Mouse (Mus musculus) liver, embryonic 12.5 days (tissue): ENCODE results near the gene Lin37. TPM values are rescaled to one million over a fixed set of nuclear protein-coding genes. Genes with fewer than 3 reads are reported as not detected.

Source experiments
- ATAC-seq: fragments of 200-750 bp; cut with Nextera tagmentation; 2 replicates; pipeline ENCODE4 v1.8.0; 2017; ENCODE audit warnings: moderate number of reproducible peaks, mild to moderate bottlenecking, moderate library complexity
- H3K27ac ChIP-seq: fragments of 300-500 bp; sonication (generic); 2 replicates; pipeline ENCODE4 v1.5.1; 2016; ENCODE audit warnings: mild to moderate bottlenecking
- H3K27me3 ChIP-seq: fragments of 300-500 bp; sonication (generic); replicated peaks from 2 replicates; pipeline ENCODE4 v1.6.1; 2016; ENCODE audit warnings: mild to moderate bottlenecking, moderate library complexity
- H3K36me3 ChIP-seq: fragments of 300-500 bp; sonication (generic); 2 replicates; pipeline ENCODE4 v1.6.1; 2016; ENCODE audit warnings: mild to moderate bottlenecking, moderate library complexity
- H3K4me1 ChIP-seq: fragments of 300-500 bp; sonication (generic); 2 replicates; pipeline ENCODE4 v1.6.1; 2016
- H3K4me2 ChIP-seq: fragments of 300-500 bp; sonication (generic); 2 replicates; pipeline ENCODE4 v1.6.1; 2016; ENCODE audit warnings: mild to moderate bottlenecking, moderate library complexity
- H3K4me3 ChIP-seq: fragments of 300-500 bp; sonication (generic); 2 replicates; pipeline ENCODE4 v1.5.1; 2016; ENCODE audit warnings: mild to moderate bottlenecking, moderate library complexity
- H3K9ac ChIP-seq: fragments of 300-500 bp; sonication (generic); 2 replicates; pipeline ENCODE4 v1.6.1; 2016; ENCODE audit warnings: mild to moderate bottlenecking, moderate library complexity
- H3K9me3 ChIP-seq: fragments of 300-500 bp; sonication (generic); replicated peaks from 2 replicates; pipeline ENCODE4 v1.6.1; 2016; ENCODE audit warnings: mild to moderate bottlenecking, moderate library complexity
- WGBS: fragments of 180-500 bp; shearing (Covaris S2); methylation state at CpG from one replicate; pipeline ENCODE4 v1.1.7; 2016; ENCODE audit not compliant: insufficient replicate concordance; 5-methylcytosine and 5-hydroxymethylcytosine counted together
- polyA plus RNA-seq: library from polyadenylated mRNA; unstranded; fragments of >200 nt; fragmentation: Nextera tagmentation; extraction: Ambion mirVana; gene quantifications from 2 replicates; pipeline ENCODE4 v1.2.1, GENCODE M21; 2016

Lin37 gene
- polyA plus RNA-seq, 1 experiment from 2014 or later, result 30.3 TPM

DNA sequence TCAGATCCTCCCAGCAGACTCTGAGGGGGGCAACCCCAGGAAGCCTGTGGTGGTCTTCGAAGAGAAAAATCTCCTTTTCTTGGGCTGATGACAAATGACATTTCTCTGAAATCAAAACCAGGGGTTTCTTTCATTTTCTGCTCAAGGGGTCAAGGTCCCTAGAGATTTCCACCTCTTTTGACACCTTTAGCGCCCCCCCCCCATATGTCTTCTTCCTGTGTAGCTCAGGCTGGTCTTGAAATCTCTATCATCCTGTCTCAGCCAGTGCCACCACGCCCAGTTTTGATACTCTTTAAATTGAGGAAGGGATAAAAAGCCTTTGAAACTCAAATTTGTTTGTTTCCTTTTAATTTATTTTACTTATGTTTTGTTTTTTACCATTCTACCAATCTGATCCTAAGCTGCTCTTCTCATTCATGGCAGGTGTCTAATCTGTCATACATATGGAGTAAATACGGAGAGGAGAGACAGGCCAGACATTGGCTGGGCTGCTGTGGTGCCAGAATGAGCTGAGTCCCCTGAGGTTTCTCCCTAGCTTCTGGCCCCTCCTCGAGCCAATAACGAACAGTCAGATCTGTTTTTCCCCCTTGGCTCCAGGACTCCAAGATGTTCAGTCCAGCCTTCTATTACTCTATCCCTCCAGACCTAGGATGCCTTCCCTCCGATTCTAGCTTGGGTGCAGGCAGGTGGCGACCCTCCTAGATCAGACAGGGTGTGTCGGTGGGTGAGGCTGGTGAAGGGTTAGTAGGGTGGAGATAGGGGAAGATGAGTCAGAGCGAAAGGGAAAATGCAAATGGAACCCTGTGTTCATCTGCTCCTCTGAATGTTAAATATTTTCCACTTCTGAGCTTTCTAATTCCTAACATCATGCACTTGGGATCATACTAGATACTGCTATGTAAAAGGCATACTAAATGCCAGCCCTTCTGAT, 34.2 kb upstream of the Lin37 start:
- no peak overlapping the region for H3K4me3 ChIP-seq
- no peak for ATAC-seq
- 58% methylated on average over 10 of the region's 10 CpGs for WGBS

DNA sequence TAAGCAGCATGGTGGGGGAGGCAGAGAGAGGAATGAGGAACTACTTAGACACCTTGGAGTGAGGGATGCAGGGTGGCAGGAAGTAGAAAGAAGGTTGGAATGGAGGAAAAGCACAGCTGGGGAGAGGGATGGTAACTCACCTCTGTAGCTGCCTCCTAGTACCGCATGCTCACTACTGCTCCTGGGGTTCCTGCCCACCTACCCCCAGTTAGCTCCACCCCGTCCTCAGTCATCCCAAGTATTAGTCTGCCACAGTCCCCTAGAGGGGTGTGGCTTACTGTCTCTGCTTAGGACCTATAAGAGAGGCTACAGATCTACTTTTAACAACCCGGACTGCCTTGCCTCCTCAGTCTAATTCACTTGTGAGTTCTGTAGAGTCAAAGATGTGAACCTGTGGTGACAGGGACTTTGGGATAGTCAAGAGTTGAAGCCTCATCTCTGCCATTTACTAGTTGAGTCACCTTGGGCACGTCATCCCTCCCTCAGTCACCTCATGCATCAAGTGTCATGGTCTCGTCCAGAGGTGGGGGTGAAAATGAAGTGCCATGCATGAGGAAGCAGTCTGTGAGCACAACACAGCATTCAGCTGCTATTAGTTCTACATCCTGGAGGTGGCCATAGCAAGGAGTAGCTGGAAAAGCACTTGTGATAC, 33.3 kb upstream of the Lin37 start:
- Histone ChIP-seq H3K4me2 (no peak overlapping the region), H3K27me3 (0 out of 2 replicates have a peak, but pooled peaks cover 13% of the 10 kb centered on the region), H3K36me3 (no peaks in the 10 kb centered on the region), H3K27ac (no peak overlapping the region), H3K9ac (no peak overlapping the region), H3K9me3 (no peaks in the 10 kb centered on the region), H3K4me3 (no peak overlapping the region), H3K4me1 (peaks cover 29% of the 10 kb centered on the region)
- WGBS, result 45% methylated on average over 5 of the region's 5 CpGs
- no peak for ATAC-seq

More for the DNA sequence above, 34.2 kb upstream of the Lin37 start:
- Histone ChIP-seq H3K4me1 (peaks cover 29% of the 10 kb centered on the region), H3K4me2 (peak overlapping the region; percentile 27; the same call in 1 of the 2 replicates), H3K9me3 (no peaks in the 10 kb centered on the region), H3K27ac (no peak overlapping the region), H3K27me3 (0 out of 2 replicates have a peak, but pooled peaks cover 13% of the 10 kb centered on the region), H3K9ac (no peak overlapping the region; the same call in 1 of the 2 replicates), H3K36me3 (no peaks in the 10 kb centered on the region)

DNA sequence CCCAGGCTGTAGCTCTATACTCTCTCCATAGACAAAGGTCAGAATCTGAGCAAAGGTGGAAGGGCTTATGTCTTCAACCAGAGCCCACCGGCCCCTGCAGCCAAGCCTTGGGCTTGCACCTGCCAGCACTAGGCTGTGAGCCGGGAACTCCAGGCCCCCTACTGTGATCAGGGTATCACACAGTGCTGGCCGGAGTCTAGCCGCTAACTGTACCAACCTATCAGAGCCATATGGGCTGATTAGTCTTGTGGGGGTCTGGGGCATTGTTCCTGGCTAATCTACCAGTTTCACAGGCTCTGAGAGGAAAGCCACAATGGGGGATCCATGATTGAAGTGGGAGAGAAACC, 31.9 kb upstream of the Lin37 start:
- Histone ChIP-seq H3K27me3 (0 out of 2 replicates have a peak, but pooled peaks cover 5% of the 10 kb centered on the region), H3K27ac (no peak overlapping the region), H3K4me2 (no peak overlapping the region), H3K9me3 (no peaks in the 10 kb centered on the region), H3K4me3 (no peak overlapping the region), H3K9ac (no peak overlapping the region), H3K36me3 (peaks cover 4% of the 10 kb centered on the region), H3K4me1 (peaks cover 40% of the 10 kb centered on the region)
- no peak for ATAC-seq
- WGBS, result 69% methylated on average over 4 of the region's 4 CpGs

DNA sequence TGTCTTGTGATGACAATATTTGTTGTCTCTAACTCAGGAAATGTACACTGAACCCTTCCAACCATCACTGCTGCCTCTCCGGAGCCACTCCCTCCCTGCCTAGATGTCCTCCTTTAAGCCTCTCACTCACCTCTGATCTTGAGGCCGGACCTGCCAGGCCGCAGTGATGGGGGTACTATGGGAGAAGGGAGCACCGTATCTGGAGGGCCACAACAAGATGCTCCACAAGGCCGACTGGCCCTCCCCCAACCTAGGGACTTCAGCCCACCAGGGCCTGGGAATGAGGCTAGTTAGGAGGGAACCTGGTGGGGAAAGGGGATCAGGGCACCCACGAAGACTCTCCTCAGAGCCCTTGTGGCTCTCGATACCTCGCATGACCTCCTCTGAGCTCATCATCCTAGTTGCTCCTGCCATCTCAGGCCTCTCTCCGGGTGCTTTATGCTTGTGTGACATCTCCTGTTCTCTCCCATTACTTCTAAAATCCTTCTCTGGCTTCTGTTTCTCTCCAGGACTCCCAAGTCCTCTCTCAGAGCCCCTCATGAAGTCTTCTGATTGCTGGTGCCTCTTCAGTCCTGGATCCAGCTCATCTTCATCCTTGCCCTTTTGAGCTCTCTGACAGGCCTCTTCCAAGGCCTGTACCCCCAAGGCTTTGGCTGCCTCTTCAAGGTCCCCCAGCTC, 31.4 kb upstream of the Lin37 start:
- Histone ChIP-seq H3K27ac (no peak overlapping the region), H3K36me3 (peaks cover 9% of the 10 kb centered on the region), H3K4me1 (peaks cover 45% of the 10 kb centered on the region), H3K9ac (0 out of 2 replicates have a peak overlapping the region, but pooled peaks have one; percentile 14), H3K9me3 (no peaks in the 10 kb centered on the region), H3K4me3 (no peak overlapping the region), H3K27me3 (0 out of 2 replicates have a peak, but pooled peaks cover 5% of the 10 kb centered on the region), H3K4me2 (no peak overlapping the region)
- 78% methylated on average over 9 of the region's 9 CpGs for WGBS
- ATAC-seq, result no peak

DNA sequence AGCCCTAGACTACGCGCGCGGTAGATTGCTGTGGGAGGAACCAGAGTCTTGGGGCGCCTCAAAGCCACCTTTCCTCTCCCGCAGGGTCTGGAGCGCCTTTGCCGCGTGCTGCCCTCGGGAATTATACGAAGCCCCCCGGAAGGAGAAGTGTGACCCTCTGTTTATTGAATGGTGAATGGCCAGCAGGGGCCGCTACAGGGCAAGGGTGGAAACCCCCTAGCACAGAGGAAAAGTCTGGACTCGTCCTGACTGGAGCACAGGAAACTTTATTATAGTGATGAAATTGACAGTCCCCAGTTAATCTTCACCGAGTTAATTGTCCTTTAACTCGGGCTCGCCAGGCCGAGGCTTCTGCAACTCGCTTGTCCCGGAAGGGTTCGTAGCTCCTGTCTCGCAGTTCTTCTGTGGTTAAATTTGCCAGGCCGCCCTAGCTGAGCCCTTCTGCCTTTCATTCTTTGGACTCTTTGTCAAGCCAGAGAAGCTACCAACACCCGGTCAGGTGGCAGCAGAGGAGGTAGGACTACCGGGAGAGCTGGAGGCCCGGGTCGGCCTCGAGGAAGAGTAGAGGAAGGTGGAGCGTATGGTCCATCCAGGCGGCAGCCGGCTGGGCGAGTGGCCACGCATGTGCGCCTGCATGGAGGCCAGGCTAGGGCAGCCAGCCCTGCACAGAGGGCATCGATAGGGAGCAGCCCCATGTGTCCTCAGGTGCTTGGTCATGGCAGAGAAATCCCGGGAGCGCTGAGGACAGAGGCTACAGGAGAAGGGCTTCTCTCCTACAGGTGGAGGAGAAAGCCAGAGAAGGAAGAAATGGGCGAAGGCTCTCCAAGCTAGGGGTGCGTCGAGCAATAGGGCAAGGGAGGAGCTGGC, 30.0 kb upstream of the Lin37 start:
- Histone ChIP-seq H3K27me3 (0 out of 2 replicates have a peak, but pooled peaks cover 3% of the 10 kb centered on the region), H3K27ac (peak overlapping the region; percentile 92), H3K4me1 (peaks cover 40% of the 10 kb centered on the region), H3K36me3 (peaks cover 23% of the 10 kb centered on the region), H3K4me2 (peak overlapping the region; percentile 94), H3K9me3 (no peaks in the 10 kb centered on the region), H3K9ac (peak overlapping the region; percentile 100), H3K4me3 (peak overlapping the region; percentile 100)
- WGBS, result 31% methylated on average over 40 of the region's 40 CpGs
- peak; percentile 38 for ATAC-seq

DNA sequence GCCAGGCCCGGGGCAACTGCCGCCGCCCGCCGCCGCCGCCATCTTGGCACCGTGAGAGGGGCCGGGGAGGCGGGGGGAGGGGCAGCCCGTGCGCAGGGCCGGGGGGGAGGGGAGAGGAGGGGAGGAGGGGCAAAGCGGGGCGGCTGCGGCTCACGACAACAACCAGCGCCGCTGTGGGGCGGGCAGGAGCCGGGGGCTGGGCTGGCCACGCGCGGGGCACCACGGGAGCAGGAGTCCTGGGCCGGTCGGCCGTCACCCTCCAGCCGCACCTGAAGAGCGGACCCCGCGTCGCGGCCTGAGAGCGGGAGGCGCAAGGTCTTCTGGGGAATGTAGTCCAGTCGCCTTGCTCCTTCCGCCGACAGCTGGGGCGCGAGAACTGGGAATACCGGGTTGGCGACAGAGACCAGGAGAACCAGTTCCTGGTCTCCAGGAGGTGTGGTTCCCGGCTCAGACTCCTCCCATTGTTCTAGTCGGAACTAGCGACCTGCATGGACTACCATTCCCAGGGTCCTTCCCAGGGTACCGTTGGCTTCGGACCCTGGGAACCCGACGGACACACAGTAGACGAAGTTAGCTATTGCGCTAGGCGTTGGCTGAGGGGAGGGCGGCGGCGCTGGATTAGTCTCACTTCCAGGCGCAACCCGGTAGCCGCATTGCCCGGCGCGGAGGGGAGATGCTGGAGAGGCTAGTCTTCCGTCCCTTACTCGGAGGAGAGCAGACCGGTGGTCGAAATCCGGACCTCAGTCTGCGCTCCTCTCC, 29.2 kb upstream of the Lin37 start, which contains the start of gene Kmt2b:
Kmt2b (minus strand) TSS at position 51 of the 759 bp plus-strand sequence.
- H3K4me2 ChIP-seq, result peak within 1 kb of the TSS; percentile 94
- H3K4me3 ChIP-seq, result peak within 1 kb of the TSS; percentile 100
- peaks cover 31% of the 10 kb centered on the region for H3K4me1 ChIP-seq
- no peaks in the 10 kb centered on the region for H3K27me3 ChIP-seq
- peaks cover 31% of the 10 kb centered on the region for H3K36me3 ChIP-seq
- peak; percentile 95 for ATAC-seq
- under 1% methylated on average over 55 of the region's 68 CpGs for WGBS
- peak within 1 kb of the TSS; percentile 92 for H3K27ac ChIP-seq
- peak within 1 kb of the TSS; percentile 100 for H3K9ac ChIP-seq
- H3K9me3 ChIP-seq, result no peaks in the 10 kb centered on the region

DNA sequence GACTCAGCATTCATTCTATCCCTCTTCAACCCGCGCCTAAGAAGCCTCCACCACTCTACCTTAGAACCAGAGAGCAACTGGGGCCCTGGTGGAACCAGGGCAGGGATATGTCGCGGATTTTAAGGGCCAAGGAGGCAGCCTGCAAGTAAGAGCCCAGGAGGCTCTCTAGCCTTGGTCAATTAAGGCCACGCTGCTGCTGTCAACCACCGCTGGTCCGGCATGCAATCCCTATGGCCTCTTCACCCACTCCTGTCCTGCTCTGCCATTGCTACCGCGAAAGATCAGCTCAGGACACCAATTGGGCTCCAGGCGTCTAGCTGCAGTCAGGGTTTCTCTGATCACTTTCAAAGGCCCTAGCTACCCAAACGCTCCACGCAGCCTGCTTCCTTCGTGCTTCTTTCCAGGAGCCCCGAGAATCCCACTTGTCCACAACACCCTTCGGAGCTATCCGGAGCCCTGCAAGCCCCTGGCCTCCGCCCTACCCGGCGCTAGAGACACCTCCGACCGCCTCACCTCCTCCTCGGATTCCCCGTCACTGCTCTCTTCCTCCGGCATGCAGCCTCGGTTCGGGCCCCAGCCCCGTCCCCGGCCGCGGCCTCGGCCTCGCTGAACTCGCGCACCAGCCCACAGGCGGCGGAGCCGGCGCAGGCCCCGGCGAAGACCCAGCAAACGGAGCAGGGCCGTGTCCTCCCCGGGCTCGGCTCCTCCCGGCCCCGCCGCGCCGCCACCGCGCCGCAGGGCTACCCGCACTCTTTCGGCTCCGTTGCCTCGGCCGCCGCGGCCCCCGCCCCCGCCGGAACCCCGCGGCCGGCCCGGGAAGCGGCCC, 28.4 kb upstream of the Lin37 start:
- peak; percentile 27 for ATAC-seq
- H3K27ac ChIP-seq, result peak overlapping the region; percentile 92
- peaks cover 39% of the 10 kb centered on the region for H3K36me3 ChIP-seq
- no peaks in the 10 kb centered on the region for H3K9me3 ChIP-seq
- under 1% methylated on average over 67 of the region's 67 CpGs for WGBS
- no peaks in the 10 kb centered on the region for H3K27me3 ChIP-seq
- peaks cover 23% of the 10 kb centered on the region for H3K4me1 ChIP-seq
- H3K4me3 ChIP-seq, result peak overlapping the region; percentile 100
- H3K4me2 ChIP-seq, result peak overlapping the region; percentile 94
- H3K9ac ChIP-seq, result peak overlapping the region; percentile 100

DNA sequence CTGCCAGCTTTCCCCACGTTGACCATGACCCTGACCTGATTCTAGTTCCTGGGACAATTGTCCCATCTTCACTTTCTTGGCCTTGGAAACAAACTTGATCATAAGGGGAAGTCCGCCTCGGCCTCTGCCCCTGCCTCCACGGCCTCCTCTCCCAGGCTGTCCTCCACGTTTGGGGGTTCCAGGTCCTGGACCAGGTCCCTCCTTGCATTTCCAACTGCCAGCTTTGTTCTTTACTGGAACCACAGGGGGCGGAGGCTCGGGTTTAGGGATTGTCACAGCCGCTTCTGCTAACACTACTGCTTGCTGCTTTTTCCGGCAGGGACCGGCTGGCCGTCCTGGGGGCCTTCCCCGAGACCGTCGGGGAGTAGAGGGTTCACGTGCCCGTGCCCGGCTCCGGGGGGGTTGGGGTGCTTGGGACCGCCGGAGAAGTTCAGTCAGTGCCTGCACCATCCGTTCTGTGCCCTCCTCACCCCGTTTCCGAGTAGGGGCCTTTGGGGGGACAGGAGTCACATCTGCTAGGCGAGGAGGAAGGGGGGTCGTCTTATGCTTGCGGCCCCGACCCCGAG, 26.9 kb upstream of the Lin37 start:
- Histone ChIP-seq H3K9ac (peak overlapping the region; percentile 100; the same call in 1 of the 2 replicates), H3K4me1 (peaks cover 21% of the 10 kb centered on the region), H3K4me3 (peak overlapping the region; percentile 100), H3K27me3 (no peaks in the 10 kb centered on the region), H3K27ac (no peak overlapping the region), H3K4me2 (peak overlapping the region; percentile 94), H3K9me3 (no peaks in the 10 kb centered on the region), H3K36me3 (peaks cover 55% of the 10 kb centered on the region)
- 86% methylated on average over 28 of the region's 28 CpGs for WGBS
- ATAC-seq, result no peak

DNA sequence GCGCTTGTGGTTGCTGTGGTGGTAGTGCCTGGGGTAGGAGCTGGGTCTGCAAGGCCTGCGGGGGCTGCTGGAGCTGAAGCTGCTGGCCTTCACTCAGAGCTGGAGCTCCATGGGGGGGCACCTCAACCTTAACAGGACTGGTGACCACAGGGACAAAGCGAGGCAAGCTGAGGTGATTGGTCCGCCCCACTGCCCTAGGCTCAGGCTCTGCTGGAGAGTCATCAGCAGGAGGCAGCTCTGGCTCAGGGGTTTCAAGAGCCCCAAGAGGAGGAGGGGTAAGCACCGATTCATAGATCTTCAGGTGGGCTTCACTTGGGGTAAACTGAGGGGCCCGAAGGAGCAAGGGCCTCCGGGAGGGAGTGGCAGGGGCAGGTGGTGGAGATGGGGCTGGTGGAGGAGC, 25.5 kb upstream of the Lin37 start:
- 95% methylated on average over 7 of the region's 7 CpGs for WGBS
- H3K27me3 ChIP-seq, result no peaks in the 10 kb centered on the region

DNA sequence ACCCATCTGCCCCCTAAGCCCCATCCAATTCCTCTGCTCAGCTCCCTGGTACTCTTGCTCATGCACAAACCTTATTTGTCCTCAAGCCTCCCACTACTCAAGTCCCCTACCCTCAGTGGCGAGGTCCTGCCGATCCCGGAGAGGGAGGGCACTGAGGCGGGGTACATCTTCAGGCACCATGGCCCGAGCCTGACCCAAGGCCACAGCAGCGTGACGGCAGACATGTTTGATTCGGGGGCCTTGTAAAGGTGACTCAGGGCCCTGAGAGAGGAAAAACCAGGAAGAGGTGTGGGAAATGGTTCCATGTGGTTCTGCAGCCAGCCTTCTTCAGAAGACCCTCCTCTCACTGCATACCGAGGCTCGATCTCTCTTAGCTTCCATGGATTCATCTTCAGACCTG, 24.7 kb upstream of the Lin37 start:
- 91% methylated on average over 10 of the region's 10 CpGs for WGBS
- Histone ChIP-seq H3K4me2 (no peak overlapping the region), H3K36me3 (peaks cover 77% of the 10 kb centered on the region), H3K27ac (no peak overlapping the region), H3K4me3 (no peak overlapping the region), H3K9ac (no peak overlapping the region), H3K27me3 (no peaks in the 10 kb centered on the region), H3K9me3 (no peaks in the 10 kb centered on the region), H3K4me1 (peaks cover 16% of the 10 kb centered on the region)
- no peak for ATAC-seq

More for the DNA sequence above, 25.5 kb upstream of the Lin37 start:
- Histone ChIP-seq H3K4me3 (no peak overlapping the region), H3K27ac (no peak overlapping the region), H3K36me3 (peaks cover 68% of the 10 kb centered on the region), H3K4me2 (no peak overlapping the region), H3K9me3 (no peaks in the 10 kb centered on the region), H3K9ac (no peak overlapping the region), H3K4me1 (peaks cover 21% of the 10 kb centered on the region)
- ATAC-seq, result no peak
